Mouse (Mus musculus) layer of hippocampus, adult 9-10 months (tissue): ENCODE measurements around the gene Asb10.
A peak's percentile ranks its signal among the peaks of the same experiment; 100 is the strongest.
"Not testable (repeated sequence)": the region's sequence is repeated elsewhere in the genome, so short reads cannot be mapped to it uniquely, and the experiment has no call there.

Experiments
- DNase-seq: peaks from one replicate; pipeline ENCODE4 v3.0.0; 2022; ENCODE audit warnings: low spot score

Gene Asb10

DNA sequence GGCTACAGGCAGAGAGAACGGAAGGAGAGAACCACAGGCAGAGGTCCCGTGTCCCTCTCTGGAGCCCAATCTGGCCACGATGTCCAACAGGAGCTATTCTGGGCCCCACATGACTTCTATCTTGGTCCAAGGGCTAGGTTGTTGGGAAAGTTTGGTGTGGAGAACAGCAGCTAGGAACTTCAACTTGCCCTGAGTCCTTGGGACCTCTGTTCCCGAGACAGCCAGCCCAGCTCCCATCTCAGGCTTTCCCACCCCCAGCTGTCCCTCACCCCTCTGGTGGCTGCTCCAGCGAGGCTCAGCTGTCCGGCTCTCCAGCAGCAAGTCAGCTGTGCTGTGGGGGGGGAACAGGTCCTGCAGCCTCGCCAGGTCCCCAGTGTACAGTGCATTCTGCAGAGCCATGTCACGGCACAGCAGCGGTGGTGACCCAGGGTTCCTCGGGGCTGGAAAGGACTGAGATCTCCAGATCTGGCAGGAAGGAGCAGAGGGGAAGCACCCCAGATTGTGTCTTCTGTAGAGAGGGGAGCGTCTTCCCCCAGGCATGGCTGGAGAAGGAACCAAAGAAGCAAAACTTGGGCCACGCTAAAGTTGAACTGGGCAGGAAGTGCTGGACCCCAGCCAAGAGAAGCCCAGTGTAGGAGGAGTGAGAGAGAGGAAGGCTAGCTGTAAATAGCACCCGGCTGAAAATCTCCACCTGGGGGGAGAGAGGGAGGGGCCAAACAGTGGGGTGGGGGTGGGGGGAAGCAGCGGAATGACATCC is at the start of gene Asb10:
Gene Asb10 (minus strand): TSS at position 592 of the 757 bp plus-strand sequence.
- peak; percentile 29 for DNase-seq

DNA sequence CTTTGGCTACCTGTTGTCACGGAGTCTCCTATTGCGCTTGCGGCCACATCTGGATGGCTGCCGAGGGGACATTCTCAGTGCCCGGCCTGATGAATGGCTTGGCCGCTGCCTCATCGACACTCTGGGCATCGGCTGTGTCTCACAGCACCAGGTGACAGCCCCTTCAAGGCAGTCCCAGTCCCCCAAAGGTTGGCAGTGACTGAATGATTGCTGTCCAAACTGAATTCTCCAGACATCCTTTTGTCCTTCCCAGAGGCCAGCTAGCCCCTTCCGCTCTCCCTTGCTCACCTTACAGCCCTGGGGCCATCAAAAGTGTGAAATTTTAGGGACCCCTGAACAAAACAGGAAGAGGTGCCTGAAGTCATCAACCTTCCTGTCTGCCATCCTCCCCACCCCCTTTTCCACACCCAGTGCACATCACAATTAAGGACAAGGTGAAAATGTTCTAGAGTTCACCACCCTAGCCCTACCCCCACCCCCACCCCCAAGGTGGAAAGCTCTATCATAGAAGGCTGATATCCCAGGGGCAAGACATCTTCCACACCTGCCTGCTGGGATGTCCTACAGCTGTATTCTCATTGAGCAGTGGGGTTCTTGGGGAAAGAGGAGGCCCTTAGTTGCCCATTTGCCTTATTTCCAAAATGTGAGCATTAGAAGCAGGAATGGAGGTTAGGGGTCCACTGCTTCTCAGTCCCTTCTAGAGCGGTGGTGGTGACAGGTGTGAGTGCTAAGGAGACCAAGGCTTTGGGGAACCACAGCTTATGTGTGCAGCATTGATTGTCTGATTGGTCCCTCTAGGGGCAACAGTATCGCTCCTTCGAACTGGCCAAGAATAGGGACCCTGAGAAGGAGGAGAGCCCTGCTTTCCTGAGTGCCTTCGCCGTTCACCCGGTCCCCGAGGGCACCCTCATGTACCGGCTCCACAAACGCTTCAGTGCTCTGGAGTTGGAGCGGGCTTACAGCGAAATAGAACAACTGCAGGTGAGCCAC is 49.0 kb upstream of the Asb10 start:
- DNase-seq = no peak

DNA sequence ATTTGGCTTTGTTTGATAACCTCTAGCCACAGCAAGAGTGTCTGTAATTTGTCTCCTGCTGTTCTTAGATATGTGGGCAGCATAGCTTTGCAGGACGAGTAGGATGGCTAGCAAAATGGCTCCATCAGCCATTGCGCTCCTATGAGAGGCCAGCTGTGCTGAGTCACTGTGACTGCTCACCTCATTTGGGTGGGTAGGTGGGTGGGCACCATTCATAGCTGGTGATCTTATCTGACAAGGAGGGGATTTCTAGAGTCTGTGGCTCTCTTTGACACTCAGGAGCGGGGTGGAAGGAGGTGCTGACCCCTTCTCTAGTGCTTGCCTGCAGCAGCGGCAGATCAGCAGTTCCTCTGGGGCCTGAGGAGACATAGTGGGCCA is 46.4 kb upstream of the Asb10 start:
- no peak for DNase-seq

DNA sequence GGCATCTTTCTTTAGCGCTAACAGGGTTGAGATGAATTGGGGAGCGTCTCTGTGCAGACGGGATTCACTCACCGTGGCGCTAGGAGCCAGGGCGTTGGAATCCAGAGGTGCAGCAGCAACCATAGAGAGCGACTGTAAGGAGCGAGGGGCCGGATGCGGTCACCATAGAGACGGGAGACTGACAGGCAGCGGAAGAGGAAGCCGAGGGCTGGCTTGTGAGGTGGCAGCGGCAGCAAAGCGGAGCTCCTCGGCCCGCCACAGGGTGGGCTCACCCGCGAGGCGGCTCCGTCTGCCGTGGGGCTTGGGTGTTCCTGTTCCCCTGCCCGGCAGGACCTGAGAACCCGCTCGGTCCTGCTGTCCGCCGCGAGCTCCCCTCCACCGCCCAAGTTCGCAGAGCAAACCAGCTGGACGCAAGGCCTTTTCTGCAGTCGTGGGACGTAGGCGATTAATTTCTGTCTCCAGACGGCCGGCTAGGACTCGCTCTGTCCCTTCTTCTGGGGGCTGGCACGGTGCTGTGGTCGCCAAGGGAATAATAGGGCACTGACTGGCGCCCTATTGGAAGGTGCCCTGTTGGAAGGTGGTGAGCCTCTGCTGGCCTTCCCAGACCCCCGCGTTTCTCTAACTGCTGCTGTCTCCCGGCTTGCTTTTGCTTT is 45.9 kb upstream of the Asb10 start, which contains the start of gene Chpf2:
Gene Chpf2 (plus strand): TSS at position 195 of the 653 bp plus-strand sequence.
- DNase-seq = no peak

DNA sequence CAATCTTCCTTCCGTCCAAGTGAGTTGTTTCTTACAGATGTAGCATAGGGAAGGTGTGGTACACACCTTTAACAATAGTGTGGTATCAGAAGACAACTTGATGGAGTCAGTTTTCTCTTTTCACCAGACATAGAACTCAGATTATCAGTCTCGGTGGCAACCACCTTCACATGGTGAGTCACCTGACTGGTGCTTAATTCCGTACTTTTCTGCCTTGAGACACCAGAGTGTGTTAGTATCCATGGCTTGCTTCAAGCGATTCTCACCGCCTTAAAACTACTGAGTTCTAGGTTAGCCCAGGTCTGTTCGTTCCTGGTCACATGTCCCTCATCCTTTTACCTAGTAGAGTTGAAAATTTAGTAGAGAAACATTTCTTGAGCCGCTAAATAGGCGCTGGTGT is 45.3 kb upstream of the Asb10 start:
- no peak for DNase-seq

DNA sequence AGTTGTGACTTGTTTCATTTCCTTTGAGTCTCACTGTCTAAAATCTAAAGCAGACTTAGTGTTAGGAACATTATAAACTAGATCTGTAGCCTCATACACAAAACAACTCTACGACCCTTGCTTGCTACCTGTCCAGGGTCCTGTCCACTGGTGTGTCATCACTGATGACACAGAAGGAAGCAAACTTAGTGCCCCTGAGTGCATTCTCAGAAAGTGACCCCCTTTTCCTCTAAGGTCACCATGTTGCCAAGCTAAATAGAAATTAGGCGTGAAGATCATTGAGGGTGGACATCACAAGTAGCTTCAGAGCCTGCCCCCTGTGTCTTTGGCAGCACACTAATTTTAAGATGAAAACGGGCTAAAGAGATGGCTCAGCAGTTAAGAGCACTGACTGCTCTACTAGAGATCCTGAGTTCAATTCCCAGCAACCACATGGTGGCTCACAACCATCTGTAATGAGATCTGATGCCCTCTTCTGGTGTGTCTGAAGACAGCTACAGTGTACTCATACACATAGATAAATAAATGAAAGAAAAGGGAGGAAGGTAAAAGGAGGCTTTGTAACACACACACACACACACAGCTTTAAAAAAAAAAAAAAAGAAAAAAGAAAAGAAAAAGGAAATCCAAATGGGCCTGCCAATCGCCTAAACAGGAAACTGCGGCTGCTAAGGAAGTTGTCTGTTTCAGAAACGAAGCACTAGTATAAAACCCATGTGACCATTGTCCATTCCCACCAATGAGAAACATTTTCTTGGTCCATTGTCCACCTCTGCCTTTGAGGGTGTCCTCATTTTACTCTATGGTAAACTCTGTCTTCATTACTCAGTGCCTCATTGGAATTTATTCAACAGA is 37.6 kb upstream of the Asb10 start:
- no peak for DNase-seq

DNA sequence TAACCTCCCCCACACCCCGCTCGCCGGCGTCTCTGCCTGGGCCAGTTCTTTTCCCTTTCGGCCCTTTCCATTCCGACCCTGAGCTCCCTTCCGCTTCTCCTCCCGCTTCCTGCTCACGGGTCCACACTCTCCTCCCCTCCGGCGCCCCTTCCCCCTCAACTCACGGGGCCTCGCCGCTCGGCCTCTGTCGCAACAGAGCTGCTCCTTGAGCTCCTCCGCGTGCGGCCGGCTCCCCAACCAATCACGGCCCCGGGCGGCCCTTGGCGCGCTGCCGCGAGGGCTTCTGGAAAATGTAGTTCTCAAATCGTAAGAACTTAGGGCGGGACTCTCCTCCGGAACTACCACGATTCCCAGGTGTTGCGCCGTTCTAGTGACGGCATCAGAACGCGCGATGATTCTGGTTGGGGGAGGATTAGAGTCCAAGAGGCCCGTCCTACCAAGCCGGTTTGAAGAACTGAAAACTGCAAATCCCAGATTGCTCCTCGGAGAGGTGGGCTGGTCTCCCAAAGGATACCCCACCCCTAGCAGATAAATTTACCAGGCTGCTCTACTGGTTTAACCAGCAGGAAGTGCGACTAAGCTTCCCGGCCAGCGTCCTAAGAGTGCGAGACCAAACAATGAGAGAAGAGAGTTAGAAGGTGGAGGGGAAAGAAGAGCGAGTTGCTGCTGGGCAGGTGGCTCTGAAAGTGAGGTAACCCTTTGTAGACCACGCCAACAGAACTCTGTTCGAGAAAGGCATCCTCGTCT is 36.6 kb upstream of the Asb10 start, which contains the start of gene Abcf2:
Gene Abcf2 (minus strand): TSS at position 285 of the 747 bp plus-strand sequence.
- peak; percentile 99 for DNase-seq

DNA sequence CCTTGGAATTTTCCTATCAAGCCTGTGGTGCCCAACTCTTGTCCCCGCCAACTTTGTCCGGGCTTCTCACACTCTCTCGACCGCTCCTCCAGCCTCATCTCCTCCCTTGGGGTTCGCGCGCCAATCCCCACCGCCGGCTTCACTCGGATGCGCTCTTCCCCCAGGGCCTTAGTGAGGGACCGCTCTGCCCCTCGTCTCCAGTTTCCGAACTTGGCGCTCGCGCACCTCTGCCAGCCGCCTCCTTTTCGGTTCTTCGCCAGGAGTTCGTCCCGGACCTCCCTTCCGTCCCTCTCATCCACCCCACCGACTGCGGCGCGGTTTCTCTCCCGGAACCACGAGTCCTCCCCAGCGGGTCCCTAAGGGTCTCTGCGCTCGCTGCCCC is 36.0 kb upstream of the Asb10 start:
- DNase-seq = no peak

DNA sequence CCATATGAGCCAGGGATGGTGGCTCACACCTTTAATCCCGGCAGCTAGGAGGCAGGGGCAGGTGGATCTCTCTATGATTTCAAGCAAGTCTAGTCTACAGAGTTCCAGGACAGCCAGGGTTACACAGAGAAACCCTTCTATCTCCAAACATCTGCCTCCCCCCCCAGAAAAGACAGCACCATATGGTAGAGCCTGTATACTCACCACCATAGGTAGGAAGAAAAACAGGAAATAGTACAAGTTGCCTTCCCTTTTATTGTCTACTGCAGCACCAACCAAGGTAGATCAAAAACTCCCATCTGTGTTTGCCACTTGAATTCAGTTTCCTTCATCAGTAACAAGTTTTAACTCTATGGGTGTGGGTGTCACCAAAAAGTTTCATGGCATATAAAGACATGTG is 35.2 kb upstream of the Asb10 start:
- no peak for DNase-seq

DNA sequence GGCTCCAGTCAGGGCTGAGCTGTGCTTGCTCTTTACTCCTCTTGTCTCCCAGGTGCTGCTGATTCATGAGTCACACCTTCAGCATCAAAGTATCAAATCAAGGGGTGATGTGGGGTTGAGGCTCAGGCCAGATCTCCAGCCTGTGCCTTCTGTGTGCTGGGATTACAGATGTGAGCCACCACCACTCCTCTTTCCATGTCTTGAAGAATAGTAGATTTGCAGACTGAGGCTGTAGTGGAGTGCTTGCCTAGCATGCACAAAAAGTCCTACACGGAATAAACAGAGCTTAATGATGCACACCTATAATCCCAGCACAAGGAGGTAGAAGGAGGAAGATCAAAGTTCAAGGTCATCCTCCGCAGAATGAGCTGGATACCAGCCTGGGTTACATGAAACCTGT is 15.9 kb upstream of the Asb10 start, which contains the start of gene 4931409K22Rik:
Gene 4931409K22Rik (minus strand): TSS at position 101 of the 400 bp plus-strand sequence.
- no peak for DNase-seq

DNA sequence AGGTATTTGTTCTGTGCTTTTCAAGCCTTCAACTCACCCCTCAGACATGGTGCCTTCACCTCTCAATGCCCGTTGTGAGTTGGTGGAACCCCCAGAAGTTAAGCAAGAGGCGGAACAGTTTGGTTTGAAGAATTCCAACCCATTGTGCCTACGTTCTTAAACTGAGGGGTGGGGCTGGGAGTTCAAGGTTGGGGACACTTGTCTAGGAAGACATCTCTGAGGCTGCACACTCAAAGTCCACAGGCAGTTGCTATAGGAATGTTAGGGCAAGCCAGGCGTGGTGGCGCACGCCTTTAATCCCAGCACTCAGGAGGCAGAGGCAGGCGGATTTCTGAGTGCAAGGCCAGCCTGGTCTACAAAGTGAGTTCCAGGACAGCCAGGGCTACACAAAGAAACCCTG is 14.6 kb upstream of the Asb10 start:
- DNase-seq = not testable (repeated sequence)

DNA sequence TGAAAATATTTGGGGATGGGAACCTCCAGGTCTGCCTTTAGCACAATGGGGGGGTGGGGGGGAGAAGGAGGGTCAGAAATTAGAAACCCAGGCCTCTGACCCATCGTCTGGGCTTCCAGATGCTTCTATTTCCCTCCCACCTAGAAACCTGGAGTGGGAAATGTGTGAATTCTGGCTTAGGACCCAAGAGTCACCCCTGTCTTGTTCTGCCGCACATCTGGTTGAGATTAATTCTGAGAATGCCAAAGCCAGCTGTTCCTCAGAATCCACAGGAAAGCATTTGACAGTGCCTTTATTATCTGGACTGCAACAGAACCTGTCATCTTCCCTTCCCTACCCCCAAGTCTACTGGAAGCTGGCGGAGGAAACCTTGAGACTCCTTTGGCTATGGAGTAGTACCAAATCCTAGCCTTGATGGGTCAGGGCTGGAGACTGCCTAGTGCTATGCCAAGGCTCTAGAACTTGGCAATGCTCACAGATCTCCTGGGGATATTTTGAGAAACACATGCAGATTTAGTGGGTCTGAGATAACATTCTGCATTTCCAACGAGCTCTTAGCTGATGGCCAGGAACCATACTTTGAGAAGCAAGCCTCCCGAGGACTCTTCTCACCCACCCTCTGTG is 13.0 kb upstream of the Asb10 start:
- no peak for DNase-seq

DNA sequence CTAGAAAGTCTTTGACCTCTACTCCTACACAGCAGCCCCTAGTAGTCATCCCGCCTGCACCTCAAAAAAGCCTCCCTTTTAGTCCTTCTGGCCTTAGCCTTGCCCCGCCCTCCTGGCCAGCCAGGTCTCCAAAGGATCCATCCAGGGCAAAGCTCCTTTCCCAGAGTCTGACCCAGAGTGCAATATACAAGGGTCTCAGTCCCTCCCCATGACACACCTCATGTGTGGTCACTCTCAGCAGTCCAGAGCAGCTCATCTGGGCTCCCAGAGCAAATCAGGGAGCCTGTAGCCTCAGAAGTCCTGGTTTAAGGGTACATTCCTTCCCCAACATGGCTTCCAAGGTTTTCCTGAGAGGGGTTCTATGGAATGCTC is 10.5 kb upstream of the Asb10 start:
- DNase-seq = no peak

DNA sequence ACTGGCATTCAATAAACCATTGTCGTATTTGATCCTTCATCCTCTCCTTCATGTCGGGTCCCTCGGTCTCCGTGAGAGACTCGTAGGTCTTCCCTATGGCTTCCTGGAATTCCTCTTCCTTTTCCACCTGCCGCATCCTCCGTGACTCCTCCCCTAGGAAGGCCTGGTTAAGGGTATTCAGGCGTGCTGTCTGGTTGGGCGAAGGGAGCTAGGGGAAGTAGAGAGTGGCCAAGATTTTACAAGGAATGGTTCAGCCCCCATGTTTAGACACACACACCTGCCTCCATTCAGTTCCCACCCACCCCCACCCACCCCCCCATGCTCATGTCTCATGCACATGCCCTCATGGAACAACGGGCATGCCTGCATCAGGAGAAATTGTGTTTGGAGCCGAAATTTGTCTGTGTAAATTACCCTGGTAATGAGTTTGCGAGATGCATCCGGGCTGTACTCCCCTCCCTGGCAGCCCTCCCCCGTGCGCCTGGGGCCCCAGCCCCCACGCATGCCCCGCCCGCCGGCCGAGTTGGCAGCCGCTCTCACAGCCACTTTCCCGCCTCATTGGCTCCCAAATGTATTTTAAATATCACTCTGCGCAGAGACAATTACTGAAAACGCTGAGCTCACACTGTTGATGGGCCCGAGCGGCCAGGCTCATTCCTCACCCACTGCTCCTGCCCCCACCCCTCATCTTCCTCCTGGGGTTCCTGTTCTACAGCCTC is 10.0 kb upstream of the Asb10 start:
- no peak for DNase-seq

DNA sequence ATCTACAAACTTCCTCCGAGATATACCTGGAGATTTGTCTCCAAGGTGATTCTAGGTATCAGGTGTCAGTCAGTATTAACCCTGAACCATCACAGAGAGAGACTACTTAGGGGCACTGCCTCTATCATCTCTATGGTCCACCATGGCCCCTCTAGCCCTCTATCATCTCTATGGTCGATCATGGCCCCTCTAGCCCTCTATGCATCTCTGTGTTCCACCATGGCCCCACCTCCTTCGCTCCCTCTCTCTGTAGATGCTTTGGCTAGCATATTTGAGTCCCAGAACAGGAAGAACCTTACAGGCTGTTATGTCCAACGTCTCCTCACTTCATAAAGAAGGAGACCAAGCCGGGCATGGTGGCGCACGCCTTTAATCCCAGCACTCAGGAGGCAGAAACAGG is 1.9 kb upstream of the Asb10 start:
- no peak for DNase-seq

DNA sequence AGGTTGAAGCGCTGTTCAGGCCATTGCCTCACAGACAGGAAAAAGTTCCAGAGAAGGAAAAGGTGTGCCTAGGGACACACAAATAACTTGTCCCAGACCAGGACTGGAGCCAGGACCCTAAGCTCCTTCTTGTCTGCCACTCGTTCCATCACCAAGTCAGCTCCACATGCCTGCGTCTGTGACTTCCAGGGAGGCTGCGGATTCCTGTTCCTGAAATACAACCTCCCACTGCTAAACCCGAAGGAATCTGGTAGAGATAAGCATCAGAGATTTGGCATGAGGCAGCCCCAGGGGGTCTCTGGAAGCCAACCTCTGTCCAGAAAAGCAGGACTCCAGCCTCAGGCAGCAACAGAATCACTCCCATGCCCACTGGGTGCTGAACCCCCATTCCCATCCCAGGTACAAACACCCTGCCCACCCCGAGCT is 379 bp upstream of the Asb10 start:
- DNase-seq = no peak

DNA sequence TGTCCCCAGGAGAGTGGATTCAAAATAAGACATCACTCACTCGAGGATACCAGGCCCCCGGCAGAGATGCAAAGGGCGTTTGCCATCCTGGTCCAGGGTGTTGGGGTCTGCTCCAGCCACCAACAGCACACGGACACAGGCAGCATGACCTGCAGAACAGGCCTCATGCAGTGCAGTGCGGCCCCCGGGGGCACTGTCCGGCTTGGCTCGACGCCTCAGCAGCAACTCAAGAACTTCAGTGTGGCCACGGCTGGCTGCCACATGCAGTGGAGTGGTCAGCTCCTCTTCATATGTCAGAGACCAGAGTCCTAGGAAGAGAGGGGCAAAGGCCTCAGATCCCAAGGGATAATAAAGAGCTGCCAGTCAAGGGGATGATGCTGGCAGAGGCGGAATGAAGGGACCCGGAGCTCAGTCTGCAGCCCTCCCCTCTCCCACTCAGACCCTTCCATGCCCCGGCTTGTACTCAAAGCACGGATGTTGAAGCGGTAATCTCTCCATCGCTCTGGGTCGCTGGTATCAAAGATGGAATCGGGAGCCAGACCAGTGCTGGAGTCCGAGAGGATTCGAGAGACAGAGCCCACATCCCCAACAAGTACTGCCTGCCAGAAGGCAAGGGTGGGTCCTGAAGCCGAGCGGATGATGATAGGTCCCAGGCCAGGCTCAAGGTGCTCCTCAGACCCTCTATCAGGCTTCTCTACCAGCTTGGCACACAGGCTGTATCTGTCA is 1.0 kb downstream of the Asb10 start:
- no peak for DNase-seq

DNA sequence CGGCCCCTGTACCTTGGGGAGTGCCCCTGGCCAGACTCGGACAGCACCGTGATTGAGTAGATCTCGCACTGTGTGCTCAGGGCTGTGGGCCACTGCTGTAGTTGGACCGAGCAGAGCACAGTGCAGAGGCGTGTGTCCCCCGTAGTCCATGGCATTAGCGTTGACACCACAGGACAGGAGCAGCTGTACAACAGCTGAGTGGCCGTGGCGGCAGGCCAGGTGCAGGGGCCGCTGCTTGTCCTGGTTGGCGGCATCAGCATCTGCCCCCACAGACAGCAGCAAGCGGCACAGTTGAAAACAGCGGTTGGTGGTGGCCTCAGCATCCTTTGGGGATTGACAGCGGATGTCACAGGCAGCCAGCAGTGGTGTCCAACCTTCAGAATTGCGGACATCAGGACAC is 3.2 kb downstream of the Asb10 start:
- no peak for DNase-seq

DNA sequence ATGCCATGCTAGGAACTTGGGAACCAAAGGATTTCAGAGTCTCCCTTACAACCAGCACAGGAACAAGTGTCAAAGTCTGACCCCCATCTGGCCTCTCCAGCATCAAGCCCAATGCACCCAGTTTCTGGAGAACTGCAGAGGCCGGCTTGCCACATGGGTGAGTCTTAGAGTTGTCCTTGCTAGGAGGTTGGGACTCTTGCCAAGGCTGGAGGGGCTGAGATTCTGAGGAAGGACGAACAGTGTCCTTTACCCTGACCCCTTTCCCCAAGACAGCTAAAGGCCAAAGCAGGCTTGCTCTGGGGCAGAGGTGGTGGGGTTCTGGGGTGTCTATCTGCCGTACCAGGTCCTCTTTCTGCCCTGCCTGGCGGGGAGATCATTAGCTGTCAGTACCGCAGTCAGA is 4.3 kb downstream of the Asb10 start:
- DNase-seq = no peak
